Mouse (Mus musculus) E14TG2a.4 (cell line): ENCODE measurements at regions not wholly inside any gene's neighbourhood (a gene's known extent, or its start where the extent isn't known, plus 50 kb on each side); places are given as distances from the start of the nearest gene placed in this dataset.

Experiments
- H3K27me3 ChIP-seq: 2 replicates; pipeline ENCODE4 v1.6.1; 2014; ENCODE audit warnings: low read length, control low read depth; ENCODE audit not compliant: insufficient read depth
- H3K36me3 ChIP-seq: 2 replicates; pipeline ENCODE4 v1.6.1; 2014; ENCODE audit warnings: low read length, control low read depth; ENCODE audit not compliant: insufficient read depth
- H3K4me1 ChIP-seq: replicated peaks from 2 replicates; pipeline ENCODE4 v1.6.1; 2014; ENCODE audit warnings: low read depth, low read length, control low read depth
- H3K4me3 ChIP-seq: replicated peaks from 2 replicates; pipeline ENCODE4 v1.5.1; 2014; ENCODE audit warnings: mild to moderate bottlenecking, low read length
- H3K9me3 ChIP-seq: 2 replicates; pipeline ENCODE4 v1.6.1; 2014; ENCODE audit warnings: low read length, control low read depth
- CTCF ChIP-seq: conservative IDR thresholded peaks from 2 replicates; pipeline ENCODE4 v1.5.1; 2014; ENCODE audit warnings: low read length
- NANOG ChIP-seq: IDR thresholded peaks from 2 replicates; pipeline ENCODE4 v1.6.1; 2014; ENCODE audit warnings: borderline replicate concordance, low read length, mixed read lengths
- POU5F1 ChIP-seq: IDR thresholded peaks from 2 replicates; pipeline ENCODE4 v1.6.1; 2014; ENCODE audit warnings: low read length, borderline replicate concordance

GRCm38 (mm10) chrX:6261469-6261868 lies 59.1 kb downstream of the Bmp15 start:
- Histone ChIP-seq H3K9me3 (no peaks in the 10 kb centered on the region), H3K27me3 (no peaks in the 10 kb centered on the region), H3K4me3 (no peak overlapping the region), H3K36me3 (no peaks in the 10 kb centered on the region), H3K4me1 (no peaks in the 10 kb centered on the region)
- no peak for TF ChIP-seq POU5F1
- peak; percentile 55 for TF ChIP-seq CTCF
- no peak for TF ChIP-seq NANOG

DNA sequence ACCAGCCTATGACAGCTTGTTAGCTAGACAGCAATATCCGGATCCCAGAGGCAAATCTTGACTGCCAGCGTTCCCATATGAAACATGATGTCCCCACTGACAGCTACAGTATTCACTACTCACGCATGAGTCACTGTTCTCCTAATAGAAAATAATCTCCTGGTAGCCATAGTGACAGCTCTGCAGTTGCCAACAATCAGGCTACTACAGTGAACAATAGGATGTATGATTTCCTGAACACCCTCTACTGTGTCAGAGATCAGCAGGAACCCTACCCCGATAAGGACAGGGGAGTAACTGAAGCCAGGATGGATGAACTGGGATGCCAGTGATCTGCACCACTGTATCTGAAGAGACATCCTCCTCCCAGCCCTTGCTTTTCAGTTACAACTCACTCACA lies 62.0 kb downstream of the Bmp15 start:
- H3K9me3 ChIP-seq, result no peaks in the 10 kb centered on the region
- H3K4me3 ChIP-seq, result no peak overlapping the region
- H3K4me1 ChIP-seq, result no peaks in the 10 kb centered on the region
- H3K36me3 ChIP-seq, result no peaks in the 10 kb centered on the region
- no peaks in the 10 kb centered on the region for H3K27me3 ChIP-seq
- TF ChIP-seq CTCF (no peak), NANOG (no peak), POU5F1 (no peak)

GRCm38 (mm10) chrX:6254058-6254457 lies 66.5 kb downstream of the Bmp15 start:
- Histone ChIP-seq H3K36me3 (no peaks in the 10 kb centered on the region), H3K4me3 (no peak overlapping the region), H3K27me3 (no peaks in the 10 kb centered on the region), H3K4me1 (no peaks in the 10 kb centered on the region), H3K9me3 (no peaks in the 10 kb centered on the region)
- peak; percentile 32 for TF ChIP-seq CTCF
- no peak for TF ChIP-seq POU5F1
- TF ChIP-seq NANOG, result no peak

GRCm38 (mm10) chrX:6252873-6253272 lies 67.6 kb downstream of the Bmp15 start:
- Histone ChIP-seq H3K36me3 (no peaks in the 10 kb centered on the region), H3K4me1 (no peaks in the 10 kb centered on the region), H3K9me3 (no peaks in the 10 kb centered on the region), H3K27me3 (no peaks in the 10 kb centered on the region), H3K4me3 (no peak overlapping the region)
- TF ChIP-seq POU5F1, result no peak
- no peak for TF ChIP-seq NANOG
- no peak for TF ChIP-seq CTCF
